Mouse (Mus musculus): ENCODE results near the gene Chaf1a. TPM values are rescaled to one million over a fixed set of nuclear protein-coding genes. Genes with fewer than 3 reads are reported as not detected.
A peak's percentile ranks its signal among the peaks of the same experiment; 100 is the strongest.
"Not testable (repeated sequence)": the region's sequence is repeated elsewhere in the genome, so short reads cannot be mapped to it uniquely, and the experiment has no call there.

The Chaf1a gene
- total RNA-seq, 1 experiment from 2014 or later: 4.6 TPM

DNA sequence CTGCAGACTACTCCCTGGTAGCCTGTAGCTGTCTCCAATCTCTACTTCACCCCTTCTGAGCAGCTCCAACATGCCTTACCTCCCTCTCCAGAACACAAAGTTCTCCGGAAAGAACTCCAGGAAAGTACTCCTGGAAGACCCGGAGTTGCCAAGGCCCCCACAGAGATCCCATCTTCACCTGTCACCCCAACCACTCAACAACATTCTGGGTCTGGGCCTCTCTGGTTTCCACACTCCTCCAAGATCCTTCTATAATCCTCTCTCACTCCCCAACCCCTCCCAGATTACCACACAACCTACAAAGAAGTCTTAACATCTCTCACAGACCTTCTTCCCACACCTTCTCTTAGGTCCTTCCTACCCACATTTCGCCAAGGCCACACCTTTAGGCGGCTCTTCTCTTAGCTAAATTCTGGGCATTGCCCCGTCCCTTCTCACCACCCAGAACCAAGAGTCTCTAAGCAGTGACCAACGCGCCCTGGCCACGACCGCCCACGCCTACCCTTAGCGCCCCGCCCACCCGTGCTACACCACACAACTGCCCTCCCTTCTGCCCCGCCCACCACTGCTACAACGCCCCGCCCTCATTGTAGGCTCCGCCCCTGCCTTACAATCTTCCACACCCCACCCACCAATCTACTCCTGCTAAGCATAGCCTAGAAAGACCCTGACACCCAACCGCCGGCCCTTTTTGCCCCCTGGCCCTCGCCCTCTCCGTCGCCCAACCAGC, 34.0 kb downstream of the Chaf1a start:
- ATAC-seq (replicated peaks; ENCODE audit: insufficient number of reproducible peaks, low FRiP score, low TSS enrichment, poor library complexity, severe bottlenecking): peak; percentile 34

DNA sequence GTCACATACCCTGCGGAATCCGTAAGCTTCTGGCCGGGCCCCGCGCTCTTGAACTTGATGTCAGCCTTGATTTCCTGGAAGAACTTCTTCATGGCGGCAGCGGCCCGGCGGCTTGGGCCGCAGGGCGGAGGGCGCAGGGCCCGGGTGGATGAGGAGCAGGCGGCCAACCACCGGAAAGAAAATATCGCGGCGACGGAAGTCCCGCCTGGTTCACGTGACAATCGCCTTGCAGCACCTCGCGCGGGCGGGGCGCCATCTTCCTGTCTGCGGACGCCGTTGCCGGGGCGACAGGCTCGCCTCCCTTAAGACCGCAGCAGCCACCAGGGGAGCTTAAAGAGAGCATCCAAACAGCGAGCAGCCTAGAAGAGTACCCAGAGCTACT, 34.6 kb downstream of the Chaf1a start, which contains the start of gene Ubxn6:
Gene Ubxn6, minus strand, starts transcription at position 202 of the 382 bp plus-strand sequence.
- ATAC-seq (replicated peaks; ENCODE audit: insufficient number of reproducible peaks, low FRiP score, low TSS enrichment, poor library complexity, severe bottlenecking): peak; percentile 41

DNA sequence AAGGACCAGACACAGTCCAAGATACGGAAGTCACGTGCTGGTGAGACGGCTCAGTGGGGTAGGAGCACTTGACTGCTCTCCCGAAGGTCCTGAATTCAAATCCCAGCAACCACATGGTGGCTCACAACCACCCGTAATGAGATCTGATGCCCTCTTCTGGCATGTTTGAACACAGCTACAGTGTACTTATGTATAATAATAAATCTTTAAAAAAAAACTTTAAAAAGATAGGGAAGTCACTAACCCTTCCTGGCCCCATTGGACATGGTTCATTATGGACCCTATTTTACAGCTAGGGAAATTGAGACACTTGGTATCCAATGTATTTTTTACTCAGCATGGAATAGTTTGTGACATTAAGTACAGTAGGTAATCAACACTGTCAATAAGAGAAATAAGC, 37.3 kb downstream of the Chaf1a start:
- ATAC-seq (replicated peaks; ENCODE audit: insufficient number of reproducible peaks, low FRiP score, low TSS enrichment, poor library complexity, severe bottlenecking): no peak

- ATAC-seq (replicated peaks; ENCODE audit: insufficient number of reproducible peaks, low FRiP score, low TSS enrichment, poor library complexity, severe bottlenecking): not testable (repeated sequence)
Measured at GRCm38 (mm10) chr17:56078361-56078760, 38.1 kb downstream of the Chaf1a start.

GRCm38 (mm10) chr17:56078880-56079795, 38.9 kb downstream of the Chaf1a start, which contains the start of gene Hdgfl2:
Gene Hdgfl2, plus strand, starts transcription at chr17:56079634.
- ATAC-seq (replicated peaks; ENCODE audit: insufficient number of reproducible peaks, low FRiP score, low TSS enrichment, poor library complexity, severe bottlenecking): peak; percentile 76

- no peak for ATAC-seq (replicated peaks; ENCODE audit: insufficient number of reproducible peaks, low FRiP score, low TSS enrichment, poor library complexity, severe bottlenecking)
Measured at GRCm38 (mm10) chr17:56079921-56080320, 39.7 kb downstream of the Chaf1a start.

DNA sequence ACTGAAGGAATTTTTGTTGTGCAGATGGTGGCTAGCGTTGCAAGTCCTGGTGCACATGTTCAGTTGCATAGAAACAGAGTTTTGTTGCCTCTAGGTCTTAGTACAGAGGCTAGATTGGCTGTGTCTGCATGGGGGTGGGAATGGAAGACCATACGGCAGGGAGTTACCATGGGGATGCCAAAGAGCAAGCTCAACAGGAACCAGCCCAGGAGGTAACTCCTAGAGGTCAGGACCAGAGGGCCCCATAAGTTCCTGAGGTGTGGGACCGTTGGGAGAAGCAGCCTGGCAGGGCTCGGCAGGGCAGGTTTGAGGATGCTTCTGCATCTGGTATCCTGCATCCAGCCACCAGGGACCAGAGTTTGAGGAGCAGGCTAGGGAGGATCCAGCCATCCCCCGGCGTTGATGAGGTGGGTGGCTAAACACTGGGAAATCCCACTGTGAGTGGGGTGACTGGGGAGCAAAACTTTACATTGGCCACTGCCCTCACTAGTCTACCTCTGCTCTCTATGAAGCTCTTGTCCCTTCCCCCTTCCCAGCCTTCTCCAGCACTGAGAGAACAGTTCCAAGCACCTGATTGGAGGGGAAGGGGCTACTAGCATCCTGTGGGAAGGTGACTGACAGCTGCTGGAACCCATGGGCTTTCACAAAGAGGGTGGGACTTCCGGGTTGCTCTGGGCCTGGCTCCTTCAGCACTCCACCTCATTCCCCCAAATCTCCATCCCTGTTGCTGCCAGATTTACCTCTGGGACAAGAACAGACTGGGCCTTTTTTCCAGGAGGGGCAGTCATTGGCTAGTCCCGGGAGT, 40.7 kb downstream of the Chaf1a start:
- ATAC-seq (replicated peaks; ENCODE audit: insufficient number of reproducible peaks, low FRiP score, low TSS enrichment, poor library complexity, severe bottlenecking): no peak

DNA sequence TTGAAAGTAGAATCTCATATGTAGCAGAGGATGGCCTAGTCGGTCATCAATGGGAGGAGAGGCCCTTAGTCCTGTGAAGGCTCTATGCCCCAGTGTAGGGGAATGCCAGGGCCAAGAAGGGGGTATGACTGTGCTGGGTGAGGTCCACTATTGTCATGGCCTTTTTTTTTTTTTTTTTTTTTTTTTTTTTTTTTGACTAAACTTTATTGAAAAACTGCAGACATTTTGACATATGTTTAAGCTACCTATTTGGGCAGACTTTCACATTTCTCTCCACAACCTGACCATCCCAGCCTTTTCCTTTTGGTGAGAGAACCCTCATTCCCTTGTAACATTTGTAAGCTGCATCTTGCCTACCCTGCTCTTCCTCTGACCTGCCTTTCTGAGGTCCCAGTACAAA, 52.1 kb downstream of the Chaf1a start:
- no peak for ATAC-seq (replicated peaks; ENCODE audit: insufficient number of reproducible peaks, low FRiP score, low TSS enrichment, poor library complexity, severe bottlenecking)

DNA sequence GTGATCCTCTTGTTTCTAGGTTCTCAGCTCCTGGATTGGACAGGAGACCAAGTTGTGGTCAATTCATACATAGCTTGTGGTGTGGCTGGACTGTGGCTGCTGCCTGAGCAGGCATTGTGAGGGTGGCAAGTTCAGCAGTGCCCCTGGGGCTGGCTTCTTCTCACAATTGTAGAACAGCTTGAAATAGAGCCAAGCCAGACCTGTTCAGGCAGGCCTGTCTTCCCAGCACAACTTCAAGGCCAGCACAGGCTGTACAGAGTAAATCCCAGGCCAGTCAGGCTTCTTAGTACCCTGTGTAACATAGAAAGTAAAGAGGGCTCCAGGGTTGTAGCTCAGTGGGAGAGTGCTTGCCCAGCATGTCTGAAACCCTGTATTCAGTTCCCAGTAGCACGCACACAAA, 52.6 kb downstream of the Chaf1a start:
- ATAC-seq (replicated peaks; ENCODE audit: insufficient number of reproducible peaks, low FRiP score, low TSS enrichment, poor library complexity, severe bottlenecking): no peak

DNA sequence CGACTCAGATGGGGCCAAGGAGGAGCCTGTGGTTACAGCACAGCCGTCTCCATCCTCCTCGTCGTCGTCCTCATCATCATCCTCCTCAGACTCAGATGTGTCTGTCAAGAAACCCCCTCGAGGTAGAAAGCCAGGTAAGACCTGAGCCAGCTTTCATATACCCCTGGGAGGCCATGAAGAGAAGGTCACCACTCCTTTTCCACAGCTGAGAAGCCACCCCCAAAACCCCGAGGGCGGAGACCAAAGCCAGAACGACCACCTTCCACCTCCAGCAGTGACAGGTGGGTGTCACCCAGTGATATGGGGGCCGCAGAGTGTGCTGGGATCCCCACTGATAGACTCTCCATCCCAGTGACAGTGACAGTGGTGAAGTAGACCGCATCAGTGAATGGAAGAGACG, 56.6 kb downstream of the Chaf1a start:
- no peak for ATAC-seq (replicated peaks; ENCODE audit: insufficient number of reproducible peaks, low FRiP score, low TSS enrichment, poor library complexity, severe bottlenecking)

- ATAC-seq (replicated peaks; ENCODE audit: insufficient number of reproducible peaks, low FRiP score, low TSS enrichment, poor library complexity, severe bottlenecking): no peak
Measured at GRCm38 (mm10) chr17:56098180-56098579, 57.9 kb downstream of the Chaf1a start.

DNA sequence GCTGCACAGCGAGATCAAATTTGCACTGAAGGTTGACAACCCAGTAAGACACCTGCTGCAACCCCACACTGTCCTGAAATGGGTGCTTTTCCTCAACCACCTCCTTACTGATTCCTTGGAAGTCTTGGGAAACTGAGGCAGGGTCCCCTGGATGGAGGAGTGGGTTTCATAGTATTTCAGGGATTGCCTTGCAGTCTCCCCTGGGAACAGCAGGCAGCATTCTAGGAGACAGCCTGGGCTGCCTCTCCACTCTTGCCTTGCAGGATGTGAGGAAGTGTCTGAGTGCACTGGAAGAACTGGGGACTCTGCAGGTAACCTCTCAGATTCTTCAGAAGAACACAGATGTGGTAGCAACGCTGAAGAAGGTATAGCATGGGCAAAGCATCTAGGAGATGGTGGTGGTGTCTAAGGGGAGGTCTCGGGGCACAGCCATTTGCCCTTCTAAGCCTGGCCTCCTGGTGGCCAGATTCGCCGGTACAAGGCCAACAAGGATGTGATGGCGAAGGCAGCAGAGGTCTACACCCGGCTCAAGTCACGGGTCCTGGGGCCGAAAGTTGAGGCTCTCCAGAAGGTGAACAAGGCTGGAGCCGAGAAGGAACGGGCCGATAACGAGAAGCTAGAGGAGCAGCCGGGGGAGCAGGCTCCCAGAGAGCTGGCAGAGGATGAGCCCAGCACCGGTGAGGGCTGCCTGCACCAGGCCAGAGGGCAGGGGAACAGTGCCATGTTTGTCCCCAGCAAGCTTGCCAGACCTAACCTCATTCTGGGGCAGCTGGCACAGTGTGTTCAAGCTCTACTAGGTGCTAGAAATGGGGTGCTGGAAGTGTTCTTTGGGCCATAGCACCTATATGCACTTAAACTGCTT, 58.7 kb downstream of the Chaf1a start:
- ATAC-seq (replicated peaks; ENCODE audit: insufficient number of reproducible peaks, low FRiP score, low TSS enrichment, poor library complexity, severe bottlenecking): no peak

DNA sequence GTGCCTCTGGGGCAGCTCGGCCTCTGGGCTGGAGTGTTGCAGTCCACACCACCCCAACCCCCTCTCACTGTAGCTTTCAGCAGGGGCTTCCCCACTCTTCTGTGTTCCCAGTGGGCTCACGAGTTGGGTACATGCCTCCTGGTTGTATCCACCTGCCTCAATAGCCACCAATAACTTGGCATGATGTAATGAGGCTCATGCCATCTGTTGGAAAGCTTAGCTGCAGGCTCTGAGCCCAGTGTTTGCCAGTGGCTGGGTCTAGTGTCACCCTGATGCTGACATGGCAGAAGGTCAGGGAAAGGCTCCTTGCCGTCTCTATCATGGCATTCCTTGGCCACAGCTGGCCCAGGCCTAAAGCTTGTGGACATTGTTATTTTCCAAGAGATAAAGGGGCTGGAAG, 60.6 kb downstream of the Chaf1a start:
- no peak for ATAC-seq (replicated peaks; ENCODE audit: insufficient number of reproducible peaks, low FRiP score, low TSS enrichment, poor library complexity, severe bottlenecking)

GRCm38 (mm10) chr17:56102158-56102557, 61.9 kb downstream of the Chaf1a start:
- ATAC-seq (replicated peaks; ENCODE audit: insufficient number of reproducible peaks, low FRiP score, low TSS enrichment, poor library complexity, severe bottlenecking): no peak

DNA sequence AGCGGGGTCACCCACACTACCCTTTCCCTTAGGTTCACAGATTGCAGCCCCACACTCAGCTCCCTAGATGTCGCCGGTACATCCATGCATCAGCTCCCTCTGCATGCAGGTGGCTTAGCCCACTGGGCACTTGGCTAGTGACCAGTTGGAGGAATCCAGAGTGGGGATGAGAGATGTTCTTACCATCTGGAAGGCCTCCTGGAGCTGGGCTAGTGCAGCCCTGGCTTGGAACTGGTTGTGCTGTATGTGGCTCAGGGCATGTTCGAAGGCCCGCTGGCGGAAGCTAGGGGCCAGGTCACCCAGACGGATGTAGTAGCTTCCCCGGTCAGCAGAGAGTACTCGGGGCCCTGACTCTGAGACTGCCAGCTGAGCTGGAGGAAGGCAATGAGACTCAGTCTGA, 62.7 kb downstream of the Chaf1a start:
- ATAC-seq (replicated peaks; ENCODE audit: insufficient number of reproducible peaks, low FRiP score, low TSS enrichment, poor library complexity, severe bottlenecking): no peak

- no peak for ATAC-seq (replicated peaks; ENCODE audit: insufficient number of reproducible peaks, low FRiP score, low TSS enrichment, poor library complexity, severe bottlenecking)
Measured at GRCm38 (mm10) chr17:56103465-56104285, 63.4 kb downstream of the Chaf1a start.

DNA sequence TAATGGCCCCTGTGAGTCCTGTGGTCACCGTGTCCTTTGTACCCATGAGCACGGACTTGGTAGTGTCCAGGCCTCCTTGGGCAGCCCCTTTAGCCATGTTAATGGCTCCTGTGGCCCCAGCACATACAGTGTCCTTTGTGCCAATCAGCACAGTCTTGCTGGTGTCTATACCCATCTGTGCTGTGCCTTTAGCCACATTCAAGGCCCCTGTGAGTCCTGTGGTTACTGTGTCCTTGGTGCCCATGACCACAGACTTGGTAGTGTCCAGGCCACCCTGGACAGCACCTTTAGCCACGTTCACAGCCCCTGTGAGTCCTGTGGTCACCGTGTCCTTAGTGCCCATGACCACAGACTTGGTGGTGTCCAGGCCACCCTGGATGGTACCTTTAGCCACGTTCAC, 64.6 kb downstream of the Chaf1a start:
- not testable (repeated sequence) for ATAC-seq (replicated peaks; ENCODE audit: insufficient number of reproducible peaks, low FRiP score, low TSS enrichment, poor library complexity, severe bottlenecking)

All from monocyte, adult 5-6 weeks (primary cell).